Mouse (Mus musculus) CD4-positive, CD25-positive, alpha-beta regulatory T cell, adult 2 months (primary cell): Measurements from ENCODE around the gene Syt15.
"Not testable (repeated sequence)": the region's sequence is repeated elsewhere in the genome, so short reads cannot be mapped to it uniquely, and the experiment has no call there.

Experiments
- DNase-seq: peaks from one replicate; pipeline ENCODE4 v3.0.0-alpha.2; 2012; ENCODE audit warnings: low read depth, low spot score

The Syt15 gene

GRCm38 (mm10) chr14:34227981-34228380 lies 8.6 kb downstream of the Syt15 start:
- DNase-seq = no peak

- DNase-seq = no peak
Observed at GRCm38 (mm10) chr14:34228830-34229506, 9.6 kb downstream of the Syt15 start.

DNA sequence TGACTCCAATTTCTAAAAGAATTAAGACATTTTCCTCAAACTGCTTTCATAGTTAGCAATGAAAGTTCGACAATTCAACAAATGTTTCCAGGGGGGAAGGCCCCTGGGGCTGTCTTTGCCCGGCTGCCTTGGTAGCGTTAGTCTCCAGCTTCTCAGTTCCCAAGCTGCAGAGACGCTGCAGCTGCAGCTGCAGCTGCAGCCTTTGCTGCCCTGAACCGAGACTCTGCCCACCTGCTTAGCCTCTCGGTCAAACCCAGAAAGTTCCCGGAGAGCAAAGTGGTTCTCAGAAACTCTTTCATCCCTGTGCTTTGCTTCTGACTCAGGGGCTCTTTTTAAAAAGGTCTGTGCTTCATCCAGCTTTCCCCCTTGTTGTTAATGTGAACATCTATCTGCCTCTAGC lies 12.9 kb downstream of the Syt15 start:
- no peak for DNase-seq

DNA sequence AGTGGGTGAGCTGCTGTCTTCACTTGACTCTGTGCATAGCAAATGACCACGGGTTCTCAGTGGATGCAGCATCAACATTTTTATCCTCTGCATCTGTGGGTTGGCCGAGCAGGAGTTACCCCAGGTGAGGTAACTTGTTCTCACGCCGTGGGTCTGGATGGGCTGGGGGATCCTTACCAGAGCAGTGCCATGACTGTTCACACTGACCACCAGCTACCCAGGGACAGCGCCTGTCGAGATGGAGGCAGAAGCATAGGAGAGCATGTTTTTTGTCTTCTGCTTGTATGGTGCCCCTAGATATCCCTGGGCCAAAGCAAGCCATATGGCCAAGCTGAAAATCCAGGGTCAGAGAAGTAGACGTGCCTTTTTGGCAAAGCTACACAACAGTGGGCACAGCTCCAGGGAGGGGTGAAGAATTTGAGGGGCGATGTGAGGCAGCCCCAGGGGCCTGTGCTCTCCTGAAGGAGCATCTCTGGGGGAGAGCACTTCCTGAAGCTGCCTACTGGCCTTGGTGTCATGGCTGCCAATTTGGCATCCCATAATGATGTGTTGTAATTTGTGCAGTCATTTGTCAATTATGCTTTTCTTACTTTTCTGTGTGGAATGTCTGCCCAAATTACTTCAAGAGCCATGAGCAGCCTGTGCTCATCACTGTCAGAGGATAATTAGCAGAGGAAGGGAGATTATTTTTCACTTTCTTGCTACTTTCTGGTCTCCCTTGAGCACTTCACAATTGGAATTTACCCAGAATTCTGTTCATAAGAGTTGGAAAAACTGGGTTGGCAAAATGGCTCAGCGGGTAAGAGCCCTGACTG lies 13.7 kb downstream of the Syt15 start:
- no peak for DNase-seq

DNA sequence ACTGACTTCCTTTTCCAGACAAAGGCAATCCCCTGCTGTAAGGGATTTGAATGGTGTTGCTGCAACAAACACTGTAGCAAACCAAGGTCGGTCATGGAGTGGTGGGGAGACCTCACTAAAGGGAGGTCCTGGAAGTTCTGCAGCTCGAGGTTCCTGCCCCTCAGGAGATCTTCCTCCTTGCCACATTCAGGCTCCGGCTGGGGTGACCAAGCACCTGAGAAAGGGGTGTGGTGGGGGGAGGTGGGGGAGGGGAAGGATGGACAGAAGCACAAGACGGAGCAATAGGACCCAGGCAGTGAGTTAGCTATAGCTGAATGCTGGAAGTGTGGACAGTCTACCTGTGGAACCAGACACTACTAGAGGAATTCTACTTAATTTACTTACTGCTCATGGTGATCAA lies 14.5 kb downstream of the Syt15 start:
- DNase-seq = no peak

DNA sequence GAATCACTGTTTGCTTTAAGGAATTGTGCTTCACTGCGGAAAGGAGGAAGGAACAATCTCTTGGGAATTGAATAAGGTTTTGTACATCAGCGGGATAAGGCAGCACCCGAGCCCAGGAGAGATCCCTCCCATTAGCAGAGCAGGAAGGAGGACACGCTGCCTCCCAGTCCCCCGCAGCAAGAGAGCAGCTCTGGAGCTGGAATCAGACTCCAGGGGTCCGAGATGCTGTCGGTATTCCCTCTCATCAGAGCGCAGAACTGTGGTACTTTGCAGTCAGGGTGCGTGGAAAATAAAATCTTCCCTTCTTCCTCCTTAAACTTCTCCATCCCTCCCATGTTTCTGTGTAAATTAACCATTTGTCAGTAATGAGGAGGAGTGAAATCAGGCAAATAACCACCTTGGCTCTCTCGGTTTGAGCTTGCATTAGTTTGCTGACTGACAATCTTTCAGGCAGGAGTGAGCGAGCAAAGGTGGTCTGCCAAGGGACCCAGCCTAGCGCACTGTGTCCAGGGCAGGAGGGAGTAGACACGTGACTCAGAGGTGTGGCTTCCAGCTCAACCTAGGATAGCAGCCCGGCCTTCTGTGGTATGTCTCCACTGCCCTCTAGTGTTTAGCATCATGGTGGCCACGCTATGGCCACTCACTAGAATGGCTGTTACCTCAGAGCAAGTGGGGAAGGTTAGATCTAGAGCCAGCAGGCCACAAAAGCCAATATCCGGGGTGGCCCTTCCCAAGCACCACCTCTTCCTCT lies 15.4 kb downstream of the Syt15 start:
- DNase-seq = peak; percentile 17

- DNase-seq = no peak
Observed at GRCm38 (mm10) chr14:34240263-34240662, 20.9 kb downstream of the Syt15 start.

DNA sequence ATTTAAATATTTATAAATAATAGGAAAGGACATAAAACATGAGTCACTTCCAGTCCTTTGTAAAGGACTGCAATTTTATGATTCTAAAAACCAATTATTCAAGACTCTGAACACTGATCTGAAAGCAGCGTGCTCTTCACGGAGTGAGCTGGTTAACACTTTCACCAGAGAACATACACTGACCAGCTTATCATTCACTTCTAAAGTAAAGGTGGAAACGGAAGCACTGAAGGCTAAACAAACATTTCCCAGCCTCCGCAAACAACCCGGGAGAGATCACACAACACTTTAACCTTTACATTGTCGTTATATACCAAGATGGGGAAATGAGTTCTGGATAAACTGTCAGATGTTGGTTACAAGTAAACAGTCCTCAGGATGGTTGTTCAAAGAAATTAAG lies 21.3 kb downstream of the Syt15 start:
- no peak for DNase-seq

- DNase-seq = no peak
Observed at GRCm38 (mm10) chr14:34252470-34253145, 33.2 kb downstream of the Syt15 start.

- no peak for DNase-seq
Observed at GRCm38 (mm10) chr14:34253261-34253660, 33.9 kb downstream of the Syt15 start.

GRCm38 (mm10) chr14:34258525-34258924 lies 39.1 kb downstream of the Syt15 start:
- DNase-seq = not testable (repeated sequence)

- no peak for DNase-seq
Observed at GRCm38 (mm10) chr14:34268046-34268445, 48.7 kb downstream of the Syt15 start.

GRCm38 (mm10) chr14:34273280-34273679 lies 53.9 kb downstream of the Syt15 start:
- peak; percentile 49 for DNase-seq

DNA sequence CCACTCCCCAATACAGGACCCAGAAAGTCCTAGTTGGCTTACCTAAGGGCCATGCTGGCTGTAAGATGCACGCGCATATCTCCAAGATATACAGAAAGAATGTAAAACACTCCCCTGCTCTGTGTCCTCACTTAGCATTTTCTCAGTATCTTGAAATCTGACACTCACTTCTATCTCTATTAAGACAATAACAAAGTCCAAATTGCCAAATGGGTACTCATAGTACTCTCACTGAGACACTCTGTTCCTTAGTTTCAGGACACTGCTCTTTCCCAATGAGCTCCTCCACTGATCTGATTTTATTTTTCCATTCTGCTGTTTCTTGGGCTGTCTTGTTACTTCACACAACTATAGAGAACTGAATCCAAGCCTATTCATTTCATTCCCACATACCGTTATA lies 54.7 kb downstream of the Syt15 start:
- DNase-seq = no peak

GRCm38 (mm10) chr14:34275225-34275624 lies 55.8 kb downstream of the Syt15 start:
- no peak for DNase-seq

DNA sequence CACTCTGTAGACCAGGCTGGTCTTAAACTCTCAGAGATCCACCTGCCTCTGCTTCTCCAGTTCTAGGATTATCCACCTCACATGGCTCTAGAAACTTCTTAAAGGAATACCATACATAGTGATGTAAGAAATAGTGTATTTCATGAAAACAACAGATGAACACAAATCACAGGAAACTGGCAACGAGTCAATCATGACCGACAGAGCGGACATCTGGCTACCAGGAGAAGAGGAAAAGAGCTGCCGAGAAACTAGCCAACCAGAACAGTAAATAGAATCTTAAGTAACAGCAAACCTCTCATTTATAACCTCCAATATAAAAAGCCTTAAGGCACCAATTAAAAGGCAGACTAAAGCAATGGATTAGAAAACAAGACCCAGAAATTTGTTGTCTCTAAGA lies 60.3 kb downstream of the Syt15 start:
- no peak for DNase-seq
